Mouse (Mus musculus) embryonic fibroblast, embryonic 13.5 days (primary cell): ENCODE measurements around the gene Taf11.

Experiments
- CTCF ChIP-seq: IDR thresholded peaks from 2 replicates; pipeline ENCODE4 v1.5.1; 2011; ENCODE audit warnings: mild to moderate bottlenecking, control low read depth, low read length, moderate library complexity, borderline replicate concordance; ENCODE audit not compliant: insufficient read depth
- POLR2A ChIP-seq: IDR thresholded peaks from 2 replicates; pipeline ENCODE4 v1.6.1; 2011; ENCODE audit warnings: low read depth, mild to moderate bottlenecking, control low read depth, low read length, moderate library complexity

DNA sequence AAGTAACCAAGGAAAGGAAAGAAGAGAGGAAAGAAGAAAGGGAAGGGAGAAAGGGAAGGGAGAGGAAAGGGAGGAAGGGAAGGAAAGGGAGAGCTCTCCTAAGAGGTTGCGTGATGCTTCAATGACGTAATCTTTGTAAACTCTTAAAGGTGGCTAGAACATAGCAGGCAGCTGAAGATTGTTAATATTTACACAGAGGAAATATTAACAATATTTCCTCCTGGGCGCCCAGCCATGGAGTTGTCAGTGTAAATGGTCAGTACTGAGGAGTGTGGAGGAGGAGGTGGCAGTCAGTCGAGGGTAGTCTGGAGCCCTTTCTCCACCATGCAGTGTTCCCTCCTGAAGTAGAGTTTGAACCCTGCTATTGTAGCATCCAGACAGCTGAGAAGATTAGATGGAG lies 15.4 kb upstream of the Taf11 start:
- TF ChIP-seq CTCF (no peak), POLR2A (no peak)
